In the genomic region with DNA sequence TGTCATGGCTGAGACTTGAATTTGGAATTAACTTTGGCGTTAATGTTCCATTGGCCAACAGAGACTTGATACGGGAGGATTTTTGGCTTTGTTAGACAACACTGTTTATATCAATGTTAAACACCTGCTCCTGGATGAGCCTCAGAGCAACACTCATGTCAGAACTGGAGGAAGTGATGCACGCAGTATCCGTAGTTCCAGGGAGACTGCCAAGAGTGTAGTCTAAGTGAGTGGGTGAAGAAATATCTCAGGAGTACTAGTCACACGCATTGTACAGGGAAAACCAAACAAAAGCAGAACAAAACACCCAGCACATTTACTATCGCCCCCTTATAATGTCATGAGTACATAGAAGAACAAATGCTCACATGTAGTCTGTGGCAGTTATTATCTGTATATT, we compare ENCODE assay signal across 30 mouse cellular contexts.
DNase-seq lines count a peak whose midpoint lies in the region; ATAC-seq lines count a peak whose summit lies in the region.
"Had no signal": no experiment of that assay in that cellular context is flagged by ENCODE, and none has a peak within 500 bp of the region (broad histone marks: within the 10 kb centered on the region; RNA-seq: fewer than 3 reads in every experiment).

No protein-coding gene starts in this region.

- H3K27ac ChIP-seq in heart, embryonic 12.5 days (ENCODE audit: poor library complexity, severe bottlenecking): no peak overlapping the region
- H3K27ac ChIP-seq: forebrain, embryonic 12.5 days; heart, embryonic 13.5 days; hindbrain, embryonic 14.5 days; liver, embryonic 13.5 days; midbrain, embryonic 13.5 days had no signal

- WGBS in heart, embryonic 12.5 days: 84% methylated on average over 6 of the region's 6 CpGs

- no peaks in the 10 kb centered on the region for H3K27me3 ChIP-seq in heart, embryonic 12.5 days (replicated peaks)
- H3K27me3 ChIP-seq: forebrain, embryonic 12.5 days; heart, embryonic 13.5 days; liver, embryonic 13.5 days; megakaryocyte, embryonic 14.5 days; midbrain, embryonic 13.5 days had no signal

- no peak for ATAC-seq in heart, embryonic 12.5 days (ENCODE audit: insufficient number of reproducible peaks, low FRiP score)
- ATAC-seq: CD4-positive, CD25-positive, alpha-beta regulatory T cell, adult 4 months; forebrain, postnatal 0 days; intestine, postnatal 0 days; lung, postnatal 0 days; midbrain, embryonic 13.5 days had no signal

- no peak overlapping the region for H3K4me2 ChIP-seq in heart, embryonic 12.5 days
- H3K4me2 ChIP-seq: forebrain, embryonic 12.5 days; heart, embryonic 13.5 days; hindbrain, embryonic 14.5 days; liver, embryonic 13.5 days; midbrain, embryonic 13.5 days had no signal

- no peak overlapping the region for H3K4me3 ChIP-seq in heart, embryonic 12.5 days
- H3K4me3 ChIP-seq: erythroblast, embryonic 14.5 days; forebrain, embryonic 12.5 days; heart, embryonic 13.5 days; liver, embryonic 13.5 days; megakaryocyte, embryonic 14.5 days; midbrain, embryonic 13.5 days had no signal

- no peaks in the 10 kb centered on the region for H3K9me3 ChIP-seq in heart, embryonic 12.5 days (replicated peaks)
- H3K9me3 ChIP-seq: forebrain, embryonic 12.5 days; heart, embryonic 13.5 days; liver, embryonic 13.5 days; midbrain, embryonic 13.5 days had no signal

- no peaks in the 10 kb centered on the region for H3K4me1 ChIP-seq in heart, embryonic 12.5 days (replicated peaks)
- H3K4me1 ChIP-seq: forebrain, embryonic 12.5 days; heart, embryonic 13.5 days; liver, embryonic 13.5 days; megakaryocyte, embryonic 14.5 days; midbrain, embryonic 13.5 days had no signal

- H3K9ac ChIP-seq in heart, embryonic 12.5 days: no peak overlapping the region
- H3K9ac ChIP-seq: forebrain, embryonic 12.5 days; forebrain, postnatal 0 days; heart, embryonic 13.5 days; hindbrain, embryonic 14.5 days; liver, embryonic 13.5 days; midbrain, embryonic 13.5 days had no signal

- no peaks in the 10 kb centered on the region for H3K36me3 ChIP-seq in heart, embryonic 12.5 days
- H3K36me3 ChIP-seq: forebrain, embryonic 12.5 days; heart, embryonic 13.5 days; liver, embryonic 13.5 days; midbrain, embryonic 13.5 days had no signal

- DNase-seq in layer of hippocampus, adult 18-20 months (ENCODE audit: low spot score in 2 of 2): peak; percentile 9 to 12
- DNase-seq in layer of hippocampus, adult 9-10 months (ENCODE audit: low spot score): no peak
- peak; percentile 41 for DNase-seq in right cerebral cortex, adult 18-20 months
- no peak for DNase-seq in right cerebral cortex, postnatal 4 days
- DNase-seq in gonadal fat pad, adult 2 months (ENCODE audit: low read depth): peak; percentile 31
- DNase-seq in adrenal gland, postnatal 10 days: no peak
- DNase-seq: adrenal gland, postnatal 25 days; cerebellum, adult 2 months; cerebellum, postnatal 14 days; forebrain, postnatal 0 days; gastrocnemius, postnatal 10 days; heart, adult 11 months; heart, postnatal 10 days; kidney, adult 9 months; kidney, postnatal 10 days; liver, embryonic 13.5 days; lung, adult 18-20 months; lung, postnatal 4 days; retina, postnatal 1 day; thymus, postnatal 4 days had no signal

Comparison
In these comparisons a context has a peak if more than half of its experiments do, and no peak if none do; other contexts are left out.
1. DNase-seq: peak in layer of hippocampus, adult 18-20 months (2 of 2), right cerebral cortex, adult 18-20 months (single experiment) and gonadal fat pad, adult 2 months (single experiment); none in layer of hippocampus, adult 9-10 months (single experiment), right cerebral cortex, postnatal 4 days (single experiment) and adrenal gland, postnatal 10 days (single experiment).